Mouse (Mus musculus) G1E (cell line): ENCODE measurements around the gene Tlr4.

Experiments used
- CTCF ChIP-seq: IDR thresholded peaks from 2 replicates; pipeline ENCODE4 v1.5.1; 2012; ENCODE audit warnings: low read depth, low read length, inconsistent platforms, mixed read lengths
- GATA1 ChIP-seq: IDR thresholded peaks from 2 replicates; pipeline ENCODE4 v1.6.1; 2012; ENCODE audit warnings: borderline replicate concordance, low read length, inconsistent platforms, mixed read lengths
- TAL1 ChIP-seq: conservative IDR thresholded peaks from 2 replicates; pipeline ENCODE4 v1.6.1; 2012; ENCODE audit warnings: low read depth, low read length, inconsistent platforms, mixed read lengths

GRCm38 (mm10) chr4:66900126-66900525, 72.7 kb downstream of the Tlr4 start:
- TF ChIP-seq CTCF = no peak
- TF ChIP-seq TAL1 = no peak
- TF ChIP-seq GATA1 = no peak
